Mouse (Mus musculus) midbrain, embryonic 16.5 days (tissue): ENCODE results near the gene Glt6d1. TPM values are rescaled to one million over a fixed set of nuclear protein-coding genes. Genes with fewer than 3 reads are reported as not detected.
A peak's percentile ranks its signal among the peaks of the same experiment; 100 is the strongest.
"Not testable (repeated sequence)": the region's sequence is repeated elsewhere in the genome, so short reads cannot be mapped to it uniquely, and the experiment has no call there.

Experiments used
- ATAC-seq: fragments of 200-750 bp; cut with Nextera tagmentation; 2 replicates; pipeline ENCODE4 v1.8.0; 2017; ENCODE audit warnings: moderate TSS enrichment
- H3K27ac ChIP-seq: fragments of 300-500 bp; sonication (generic); 2 replicates; pipeline ENCODE4 v1.5.1; 2014; ENCODE audit warnings: mild to moderate bottlenecking, low read length, mixed read lengths
- H3K27me3 ChIP-seq: fragments of 300-500 bp; sonication (generic); 2 replicates; pipeline ENCODE4 v1.6.1; 2014; ENCODE audit warnings: low read depth, low read length, mixed read lengths; ENCODE audit not compliant: control insufficient read depth, insufficient read depth
- H3K36me3 ChIP-seq: fragments of 300-500 bp; sonication (generic); 2 replicates; pipeline ENCODE4 v1.6.1; 2014; ENCODE audit warnings: mild to moderate bottlenecking, low read length, moderate library complexity, mixed read lengths; ENCODE audit not compliant: control insufficient read depth, insufficient read depth
- H3K4me1 ChIP-seq: fragments of 300-500 bp; sonication (generic); 2 replicates; pipeline ENCODE4 v1.6.1; 2014; ENCODE audit warnings: mild to moderate bottlenecking, low read length, mixed read lengths; ENCODE audit not compliant: control insufficient read depth, insufficient read depth
- H3K4me2 ChIP-seq: fragments of 300-500 bp; sonication (generic); 2 replicates; pipeline ENCODE4 v1.6.1; 2014; ENCODE audit warnings: mild to moderate bottlenecking, low read length, mixed read lengths
- H3K4me3 ChIP-seq: fragments of 300-500 bp; sonication (generic); 2 replicates; pipeline ENCODE4 v1.5.1; 2014; ENCODE audit warnings: low read depth, mild to moderate bottlenecking, low read length, moderate library complexity, mixed read lengths
- H3K9ac ChIP-seq: fragments of 300-500 bp; sonication (generic); 2 replicates; pipeline ENCODE4 v1.6.1; 2014; ENCODE audit warnings: low read depth, low read length, mixed read lengths
- H3K9me3 ChIP-seq: fragments of 300-500 bp; sonication (generic); replicated peaks from 2 replicates; pipeline ENCODE4 v1.6.1; 2014; ENCODE audit warnings: mild to moderate bottlenecking, low read length, mixed read lengths; ENCODE audit not compliant: control insufficient read depth, poor library complexity, severe bottlenecking
- WGBS: fragments of 180-500 bp; shearing (Covaris S2); extraction: QIAGEN DNeasy Blood & Tissue Kit; methylation state at CpG from one replicate; pipeline ENCODE4 v1.1.7; 2014; 5-methylcytosine and 5-hydroxymethylcytosine counted together
- polyA plus RNA-seq: library from polyadenylated mRNA; unstranded; fragments of >200 nt; fragmentation: Nextera tagmentation; extraction: Ambion mirVana; gene quantifications from 2 replicates; pipeline ENCODE4 v1.2.1, GENCODE M21; 2015

The Glt6d1 gene
- not detected in 2 replicates for polyA plus RNA-seq

GRCm38 (mm10) chr2:25815748-25816147, at the start of gene Glt6d1:
TSS of gene Glt6d1 (minus strand) at chr2:25815848.
- WGBS = 74% methylated on average over 1 of the region's 1 CpGs
- not testable (repeated sequence) for H3K4me2 ChIP-seq, H3K27ac ChIP-seq, H3K4me3 ChIP-seq, H3K27me3 ChIP-seq, H3K4me1 ChIP-seq, H3K9me3 ChIP-seq, H3K36me3 ChIP-seq, ATAC-seq, H3K9ac ChIP-seq

GRCm38 (mm10) chr2:25865412-25865811, 49.8 kb upstream of the Glt6d1 start:
- no peak overlapping the region for H3K4me2 ChIP-seq
- H3K9me3 ChIP-seq = no peaks in the 10 kb centered on the region
- H3K4me1 ChIP-seq = peaks cover 10% of the 10 kb centered on the region; the same call in 1 of the 2 replicates
- no peak overlapping the region for H3K4me3 ChIP-seq
- H3K27me3 ChIP-seq = peaks cover 10% of the 10 kb centered on the region
- no peak overlapping the region for H3K27ac ChIP-seq
- peak; percentile 29; the same call in 1 of the 2 replicates for ATAC-seq
- no peak overlapping the region for H3K9ac ChIP-seq
- H3K36me3 ChIP-seq = no peaks in the 10 kb centered on the region
- WGBS = 14% methylated on average over 4 of the region's 4 CpGs

GRCm38 (mm10) chr2:25864230-25864629, 48.6 kb upstream of the Glt6d1 start:
- no peak for ATAC-seq
- Histone ChIP-seq H3K4me3 (peak overlapping the region; percentile 64), H3K9ac (peak overlapping the region; percentile 74; the same call in 1 of the 2 replicates), H3K36me3 (no peaks in the 10 kb centered on the region), H3K4me1 (peaks cover 10% of the 10 kb centered on the region; the same call in 1 of the 2 replicates), H3K9me3 (no peaks in the 10 kb centered on the region), H3K27me3 (peaks cover 10% of the 10 kb centered on the region), H3K4me2 (peak overlapping the region; percentile 99), H3K27ac (no peak overlapping the region)
- 4% methylated on average over 18 of the region's 18 CpGs for WGBS

GRCm38 (mm10) chr2:25863337-25864131, 47.9 kb upstream of the Glt6d1 start, which contains the start of gene Kcnt1:
TSS of gene Kcnt1 (plus strand) at chr2:25863734.
- H3K9ac ChIP-seq = peak within 1 kb of the TSS; percentile 74
- ATAC-seq = peak; percentile 14; the same call in 1 of the 2 replicates
- H3K27me3 ChIP-seq = peaks cover 10% of the 10 kb centered on the region
- peaks cover 10% of the 10 kb centered on the region; the same call in 1 of the 2 replicates for H3K4me1 ChIP-seq
- H3K27ac ChIP-seq = no peak within 1 kb of the TSS
- H3K36me3 ChIP-seq = no peaks in the 10 kb centered on the region
- WGBS = under 1% methylated on average over 46 of the region's 53 CpGs
- peak within 1 kb of the TSS; percentile 99 for H3K4me2 ChIP-seq
- H3K9me3 ChIP-seq = no peaks in the 10 kb centered on the region
- peak within 1 kb of the TSS; percentile 64 for H3K4me3 ChIP-seq

GRCm38 (mm10) chr2:25862696-25863270, 47.1 kb upstream of the Glt6d1 start:
- H3K27ac ChIP-seq = no peak overlapping the region
- H3K4me2 ChIP-seq = peak overlapping the region; percentile 99; the same call in 1 of the 2 replicates
- 60% methylated on average over 5 of the region's 5 CpGs for WGBS
- peaks cover 10% of the 10 kb centered on the region for H3K27me3 ChIP-seq
- H3K4me3 ChIP-seq = no peak overlapping the region
- 0 out of 2 replicates have a peak overlapping the region, but pooled peaks have one; percentile 74 for H3K9ac ChIP-seq
- no peaks in the 10 kb centered on the region for H3K36me3 ChIP-seq
- H3K4me1 ChIP-seq = peaks cover 10% of the 10 kb centered on the region; the same call in 1 of the 2 replicates
- no peaks in the 10 kb centered on the region for H3K9me3 ChIP-seq
- no peak for ATAC-seq

GRCm38 (mm10) chr2:25862038-25862437, 46.4 kb upstream of the Glt6d1 start:
- WGBS = 84% methylated on average over 2 of the region's 2 CpGs
- Histone ChIP-seq H3K27ac (no peak overlapping the region), H3K9me3 (no peaks in the 10 kb centered on the region), H3K4me3 (no peak overlapping the region), H3K27me3 (peaks cover 10% of the 10 kb centered on the region), H3K9ac (no peak overlapping the region), H3K4me2 (no peak overlapping the region), H3K4me1 (peaks cover 10% of the 10 kb centered on the region; the same call in 1 of the 2 replicates), H3K36me3 (no peaks in the 10 kb centered on the region)
- no peak for ATAC-seq

- no peak for ATAC-seq
- Histone ChIP-seq H3K4me2 (no peak overlapping the region), H3K27me3 (peaks cover 5% of the 10 kb centered on the region), H3K4me1 (peaks cover 10% of the 10 kb centered on the region; the same call in 1 of the 2 replicates), H3K4me3 (no peak overlapping the region), H3K9ac (no peak overlapping the region), H3K36me3 (no peaks in the 10 kb centered on the region), H3K9me3 (no peaks in the 10 kb centered on the region), H3K27ac (no peak overlapping the region)
- WGBS = 90% methylated on average over 3 of the region's 3 CpGs
Measured at GRCm38 (mm10) chr2:25859891-25860290, 44.2 kb upstream of the Glt6d1 start.

GRCm38 (mm10) chr2:25853998-25854397, 38.4 kb upstream of the Glt6d1 start:
- Histone ChIP-seq H3K9me3 (no peaks in the 10 kb centered on the region), H3K27me3 (no peaks in the 10 kb centered on the region), H3K4me2 (no peak overlapping the region), H3K27ac (no peak overlapping the region), H3K9ac (no peak overlapping the region), H3K36me3 (no peaks in the 10 kb centered on the region), H3K4me3 (no peak overlapping the region), H3K4me1 (no peaks in the 10 kb centered on the region)
- 82% methylated on average over 5 of the region's 5 CpGs for WGBS
- ATAC-seq = no peak

GRCm38 (mm10) chr2:25852626-25853025, 37.0 kb upstream of the Glt6d1 start:
- WGBS = 48% methylated on average over 3 of the region's 3 CpGs
- Histone ChIP-seq H3K9ac (no peak overlapping the region), H3K9me3 (no peaks in the 10 kb centered on the region), H3K27me3 (no peaks in the 10 kb centered on the region), H3K4me3 (no peak overlapping the region), H3K36me3 (no peaks in the 10 kb centered on the region), H3K27ac (no peak overlapping the region), H3K4me1 (no peaks in the 10 kb centered on the region), H3K4me2 (no peak overlapping the region)
- no peak for ATAC-seq
